Mouse (Mus musculus): ENCODE results near the gene Capn8.

Capn8 gene

GRCm38 (mm10) chr1:182553649-182554375, 11.0 kb upstream of the Capn8 start:
- peak; percentile 33 for DNase-seq

DNA sequence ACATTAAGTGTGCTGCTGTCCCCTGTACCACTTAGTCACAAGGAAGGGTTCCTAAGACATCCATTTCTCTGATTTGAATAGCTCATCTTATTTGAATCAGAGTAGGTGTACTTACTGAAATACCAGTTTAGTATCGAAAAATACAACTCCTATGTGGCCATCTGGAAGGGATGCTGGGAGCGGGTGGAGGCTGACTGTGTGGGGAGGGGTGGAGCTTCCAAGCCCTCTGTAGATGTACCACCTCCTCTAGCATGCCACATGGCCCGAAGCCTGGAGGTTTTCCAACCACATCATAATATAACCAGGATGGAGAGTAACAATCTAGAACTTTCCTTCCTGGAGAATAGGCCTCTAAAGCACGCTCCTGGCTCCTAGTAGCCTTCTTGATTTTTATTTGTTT, 6.5 kb upstream of the Capn8 start:
- DNase-seq: no peak

GRCm38 (mm10) chr1:182559530-182559929, 5.3 kb upstream of the Capn8 start:
- no peak for DNase-seq

DNA sequence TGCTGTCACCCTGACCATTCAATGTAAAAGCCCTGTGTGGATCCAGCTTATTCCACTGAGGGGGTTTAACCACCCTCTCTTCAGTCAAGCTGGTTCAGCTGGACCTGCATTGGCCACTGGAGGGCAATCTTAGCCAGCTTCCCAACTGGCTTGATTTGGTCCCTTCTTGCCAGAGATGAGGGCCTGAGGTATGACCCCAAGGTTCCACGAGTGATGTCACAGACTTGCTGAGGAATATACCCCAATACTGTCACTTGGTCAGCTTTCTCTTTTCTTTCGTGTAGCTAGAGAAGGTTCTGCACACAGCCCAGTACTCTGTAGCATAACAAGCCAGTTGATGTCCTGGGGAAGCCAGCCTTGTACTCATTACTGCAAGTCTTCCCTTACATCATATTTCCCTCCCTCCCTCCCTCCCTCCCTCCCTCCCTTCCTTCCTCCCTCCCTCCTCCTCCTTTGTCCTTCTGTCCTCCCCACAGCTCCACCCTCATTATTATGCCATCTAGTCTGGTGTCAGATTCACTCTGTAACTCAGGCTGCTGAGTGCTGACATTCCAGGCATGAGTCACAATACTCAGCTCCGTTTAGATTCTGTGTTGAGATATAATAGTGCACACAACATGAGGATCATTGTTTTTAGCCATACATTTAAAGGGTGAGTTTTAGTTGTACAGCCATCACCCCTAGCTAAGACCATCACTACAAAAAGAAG, 4.3 kb upstream of the Capn8 start:
- peak; percentile 19 for DNase-seq

DNA sequence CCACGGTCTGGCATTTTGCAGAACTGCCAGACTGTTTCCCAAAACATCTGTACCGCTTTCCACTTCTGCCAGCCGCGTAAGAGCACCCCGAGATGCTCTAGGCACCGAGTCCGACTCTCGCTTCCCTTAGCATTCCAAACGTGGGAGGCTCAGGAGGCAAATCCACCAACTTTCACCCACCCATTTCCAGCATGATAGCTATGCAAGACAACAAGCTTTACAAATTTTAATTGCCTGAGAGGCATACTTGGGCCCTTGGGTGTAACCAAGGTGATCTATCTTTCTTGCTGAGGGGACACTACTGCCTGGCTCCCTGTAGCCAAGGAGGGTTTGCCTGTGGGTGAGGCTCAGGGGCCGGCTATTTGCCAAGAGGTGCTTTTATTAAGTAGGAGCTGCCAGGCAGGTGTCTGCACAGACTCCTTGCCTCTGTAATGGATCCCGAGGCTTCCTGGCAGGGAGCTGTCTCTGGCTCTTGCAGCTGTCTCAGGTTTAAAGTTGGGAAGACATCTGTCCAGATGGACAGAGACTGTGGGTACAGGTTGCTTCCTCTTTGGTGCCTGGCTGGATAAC, 2.8 kb upstream of the Capn8 start:
- DNase-seq: no peak

DNA sequence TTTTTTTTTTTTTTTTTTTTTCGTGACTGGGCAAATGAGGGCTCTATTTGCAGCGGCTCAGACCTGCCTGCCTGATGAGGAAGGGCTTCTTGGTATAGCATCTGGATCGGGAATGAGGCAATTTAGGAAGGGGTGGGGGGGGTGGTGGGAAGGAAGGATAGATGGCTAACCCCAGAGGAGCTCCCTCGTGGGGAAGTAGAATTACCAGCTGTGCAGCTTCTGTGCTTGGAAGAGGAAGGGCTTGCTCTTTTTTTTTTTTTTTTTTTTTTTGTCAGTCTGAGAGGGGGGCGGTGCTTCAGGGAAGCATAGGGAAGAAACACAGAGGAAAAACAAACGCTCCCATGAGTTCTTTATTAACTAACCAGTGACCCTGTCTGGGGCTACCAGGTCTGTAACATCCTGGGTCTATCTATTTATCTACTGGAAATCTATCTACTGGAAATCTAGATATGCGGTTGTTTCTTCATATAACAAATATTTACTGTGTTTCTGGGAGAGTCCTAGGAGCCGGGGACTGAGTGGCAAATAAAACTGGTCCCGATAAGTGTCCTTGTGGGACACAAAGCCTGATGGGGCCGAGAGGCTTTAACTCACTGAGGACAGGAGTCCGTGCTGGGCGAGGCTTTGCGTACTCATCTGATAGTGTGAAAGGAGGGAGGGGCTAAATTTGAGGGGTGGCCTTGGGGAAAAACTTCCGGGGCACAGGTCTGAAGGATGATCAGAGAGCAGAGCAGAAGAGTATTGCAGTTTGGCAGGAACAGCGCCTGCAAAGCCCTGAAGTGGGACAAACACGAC, 2.0 kb upstream of the Capn8 start:
- no peak for DNase-seq

GRCm38 (mm10) chr1:182565351-182565835, 586 bp downstream of the Capn8 start:
- no peak for DNase-seq

DNA sequence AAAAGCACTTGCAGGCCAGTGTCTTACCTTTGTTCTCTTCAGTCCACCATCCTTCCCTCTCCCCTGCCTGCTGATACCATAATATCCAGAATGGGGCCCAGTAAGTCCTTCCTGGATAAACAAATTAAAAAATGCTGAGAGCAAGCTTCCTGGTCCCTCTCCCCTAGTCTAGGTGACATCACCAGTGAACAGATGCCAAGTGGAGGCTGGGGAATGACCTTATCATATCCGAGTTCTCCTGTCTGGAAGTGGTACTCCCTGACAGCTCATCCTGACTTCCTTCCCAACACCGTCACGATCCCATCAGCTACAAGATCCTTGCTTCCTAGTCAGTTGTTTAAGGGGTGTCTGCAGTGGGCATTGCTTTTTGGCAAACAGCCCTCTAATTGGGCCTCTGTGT, 6.3 kb downstream of the Capn8 start:
- DNase-seq: no peak

DNA sequence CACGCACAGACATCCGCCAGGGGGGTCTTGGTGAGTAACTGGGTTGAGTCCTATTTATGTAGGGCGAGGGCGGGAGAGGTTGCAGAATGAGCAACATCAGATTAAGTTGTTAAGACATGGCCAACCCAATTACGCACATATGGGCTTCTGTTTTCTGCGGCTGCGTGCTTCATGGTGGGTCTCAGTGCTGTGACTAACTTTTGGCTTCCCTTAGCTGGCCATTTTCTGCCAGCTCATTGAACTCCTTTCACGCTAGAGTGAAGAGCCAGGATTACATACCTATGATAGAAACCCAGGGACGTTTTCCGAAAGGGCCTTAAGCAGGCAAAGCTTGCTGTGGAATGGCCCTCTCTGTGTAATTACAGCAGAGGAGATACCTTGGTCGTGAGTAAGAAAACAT, 7.2 kb downstream of the Capn8 start:
- no peak for DNase-seq

DNA sequence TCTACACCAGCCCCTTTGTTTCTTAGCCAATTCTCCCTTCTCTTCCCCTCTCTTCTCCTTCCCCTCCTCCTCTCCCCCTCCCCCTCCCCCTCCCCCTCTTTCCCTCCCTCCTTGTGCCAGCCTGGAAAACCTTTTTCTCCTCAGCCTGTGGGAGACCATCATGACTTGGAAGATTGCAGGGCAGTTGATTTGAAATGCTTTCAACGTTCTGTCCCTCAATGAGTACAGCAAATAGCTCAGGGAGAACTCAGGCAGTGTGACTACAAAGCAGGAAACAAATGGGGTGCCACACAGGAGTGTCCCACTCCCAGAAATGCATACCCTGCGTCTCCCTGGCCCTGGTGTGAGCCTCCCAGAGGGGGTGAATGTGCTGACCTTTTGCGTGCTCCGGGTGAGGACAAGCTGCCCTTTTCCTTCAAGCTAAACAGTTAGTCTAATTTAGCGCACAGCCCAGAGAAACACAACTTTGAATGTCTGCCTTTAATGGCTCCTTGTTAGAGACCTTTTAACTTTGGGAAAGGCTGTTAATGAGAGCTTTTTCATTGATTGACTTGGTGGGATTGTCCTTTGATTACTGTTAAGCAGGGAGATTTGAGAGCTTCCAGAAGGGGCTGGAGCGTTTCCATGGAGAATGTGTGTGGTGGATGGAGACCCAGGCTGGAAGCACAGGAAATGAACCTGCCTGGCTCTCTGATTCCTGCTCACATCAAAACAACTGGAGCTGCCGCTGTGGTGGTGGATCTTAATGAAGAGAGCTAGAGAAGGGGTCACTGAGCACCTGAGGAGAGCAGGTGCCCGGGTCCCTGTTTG, 9.3 kb downstream of the Capn8 start:
- DNase-seq: no peak

GRCm38 (mm10) chr1:182574666-182575049, 9.9 kb downstream of the Capn8 start:
- DNase-seq: no peak

DNA sequence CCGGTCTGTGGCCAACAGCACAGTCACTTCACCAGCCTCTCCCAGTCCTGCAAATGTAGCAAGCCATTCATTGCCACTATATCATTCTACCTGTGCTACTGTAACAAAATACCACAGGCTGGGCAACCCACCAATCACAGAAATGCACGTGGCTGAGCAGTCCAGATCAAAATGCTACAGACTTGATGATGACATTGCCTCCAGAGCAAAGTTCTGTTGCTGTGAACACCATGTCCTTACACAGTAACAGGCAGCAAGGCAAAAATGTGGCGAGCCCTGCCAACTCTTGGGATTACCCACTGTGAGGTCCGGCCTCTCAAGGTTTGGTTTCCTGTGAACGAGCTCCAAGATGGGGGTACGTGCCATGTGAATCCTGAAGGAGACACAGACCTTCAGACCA, 19.4 kb downstream of the Capn8 start:
- no peak for DNase-seq

DNA sequence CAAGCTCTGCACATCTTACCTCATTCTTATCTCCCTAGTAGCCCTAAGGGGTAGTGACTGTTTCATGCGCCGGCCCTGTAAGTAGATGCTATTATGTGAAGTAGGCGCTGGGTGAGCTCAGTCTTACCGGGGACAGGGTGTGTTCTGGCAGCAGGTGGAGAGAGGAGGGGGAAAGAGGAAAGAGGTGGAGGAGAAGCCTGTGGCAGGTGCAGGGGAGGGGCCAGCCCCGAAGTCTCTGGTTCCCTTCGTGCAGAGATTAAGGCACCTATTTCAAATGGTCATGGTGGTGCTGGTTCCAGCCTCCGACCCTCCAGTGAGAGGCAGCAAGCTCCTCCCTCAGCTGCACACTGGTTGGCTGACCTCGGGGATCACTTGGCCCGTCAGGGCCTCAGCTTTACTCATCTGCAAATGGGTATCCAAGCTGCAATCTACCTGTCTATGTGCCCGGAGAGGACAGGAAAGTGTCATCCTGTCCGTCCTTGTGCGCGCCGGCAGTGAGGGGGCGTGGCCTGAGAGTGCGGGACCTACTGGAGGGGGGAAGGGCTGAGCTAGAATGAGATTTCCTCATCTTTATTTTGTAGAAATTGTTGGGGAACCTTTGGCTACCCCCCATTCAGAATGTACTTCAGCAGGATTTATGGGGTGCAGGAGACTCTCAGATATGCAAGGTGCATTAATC, 20.5 kb downstream of the Capn8 start:
- no peak for DNase-seq

- DNase-seq: no peak
Observed at GRCm38 (mm10) chr1:182587706-182588105, 22.9 kb downstream of the Capn8 start.

- DNase-seq: no peak
Observed at GRCm38 (mm10) chr1:182591491-182591890, 26.7 kb downstream of the Capn8 start.

GRCm38 (mm10) chr1:182592436-182592835, 27.6 kb downstream of the Capn8 start:
- DNase-seq: no peak

- no peak for DNase-seq
Observed at GRCm38 (mm10) chr1:182605330-182606150, 40.7 kb downstream of the Capn8 start.

DNA sequence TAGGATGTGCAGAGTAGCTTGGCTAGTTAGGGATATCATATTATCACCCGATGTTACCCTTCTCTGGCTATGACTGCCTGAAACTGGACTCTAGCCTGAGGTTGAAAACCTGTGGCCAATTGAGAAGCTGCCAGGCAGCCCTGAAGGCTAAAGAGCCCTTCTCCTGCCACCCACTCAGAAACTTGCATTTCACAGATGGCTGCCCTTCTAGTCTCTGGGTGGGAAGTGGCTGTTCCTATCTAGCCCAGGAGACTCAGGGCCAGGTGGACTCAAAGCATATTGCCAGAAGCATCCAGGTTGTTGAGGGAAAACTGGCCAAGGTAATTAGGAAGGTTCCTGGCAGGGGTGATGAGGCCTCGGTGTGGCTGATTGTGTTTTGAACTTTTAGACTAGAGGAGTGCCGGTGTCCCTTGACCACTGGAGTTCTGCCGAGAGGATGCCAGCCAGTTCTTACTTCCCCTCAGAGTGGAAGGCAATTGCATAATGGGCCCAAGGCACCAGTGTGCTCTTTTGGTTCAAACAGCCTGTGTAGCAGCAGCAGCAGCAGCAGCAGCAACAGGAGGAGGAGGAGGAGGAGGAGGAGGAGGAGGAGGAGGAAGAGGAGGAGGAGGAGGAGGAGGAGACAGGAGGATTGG, 45.0 kb downstream of the Capn8 start:
- DNase-seq: peak; percentile 19

- DNase-seq: no peak
Observed at GRCm38 (mm10) chr1:182615465-182615864, 50.7 kb downstream of the Capn8 start.

GRCm38 (mm10) chr1:182618200-182618947, 53.6 kb downstream of the Capn8 start:
- no peak for DNase-seq

Data from cerebellum, adult 9-10 months (tissue).